Mouse (Mus musculus) heart, postnatal 0 days (tissue): ENCODE measurements around the gene Cyp4f18. TPM values are rescaled to one million over a fixed set of nuclear protein-coding genes. Genes with fewer than 3 reads are reported as not detected.

Experiments
- ATAC-seq: fragments of 200-750 bp; cut with Nextera tagmentation; 2 replicates; pipeline ENCODE4 v1.8.0; 2017; ENCODE audit warnings: low read depth, moderate number of reproducible peaks, moderate library complexity; ENCODE audit not compliant: insufficient read depth
- DNase-seq: peaks from one replicate; pipeline ENCODE4 v3.0.0-alpha.2; 2016; ENCODE audit warnings: low spot score
- H3K27ac ChIP-seq: fragments of 300-500 bp; sonication (generic); 2 replicates; pipeline ENCODE4 v1.5.1; 2014; ENCODE audit warnings: low read depth, mild to moderate bottlenecking
- H3K27me3 ChIP-seq: fragments of 300-500 bp; sonication (generic); 2 replicates; pipeline ENCODE4 v1.6.1; 2014; ENCODE audit warnings: low read length, mixed read lengths; ENCODE audit not compliant: control insufficient read depth, insufficient read depth
- H3K36me3 ChIP-seq: fragments of 300-500 bp; sonication (generic); replicated peaks from 2 replicates; pipeline ENCODE4 v1.6.1; 2014; ENCODE audit warnings: low read length, mixed read lengths; ENCODE audit not compliant: control insufficient read depth, insufficient read depth
- H3K4me1 ChIP-seq: fragments of 300-500 bp; sonication (generic); 2 replicates; pipeline ENCODE4 v1.6.1; 2014; ENCODE audit warnings: antibody characterized with exemption; ENCODE audit not compliant: control insufficient read depth, insufficient read depth
- H3K4me2 ChIP-seq: fragments of 300-500 bp; sonication (generic); 2 replicates; pipeline ENCODE4 v1.6.1; 2014; ENCODE audit warnings: low read depth, mild to moderate bottlenecking, low read length, moderate library complexity
- H3K4me3 ChIP-seq: fragments of 300-500 bp; sonication (generic); 2 replicates; pipeline ENCODE4 v1.5.1; 2014; ENCODE audit warnings: low read depth, low read length
- H3K9ac ChIP-seq: fragments of 300-500 bp; sonication (generic); replicated peaks from 2 replicates; pipeline ENCODE4 v1.6.1; 2014; ENCODE audit warnings: low read depth, low read length, mixed read lengths
- H3K9me3 ChIP-seq: fragments of 300-500 bp; sonication (generic); replicated peaks from 2 replicates; pipeline ENCODE4 v1.6.1; 2016; ENCODE audit warnings: low read length; ENCODE audit not compliant: control insufficient read depth
- CTCF ChIP-seq: IDR thresholded peaks from 2 replicates; pipeline ENCODE4 v1.5.1; 2016; ENCODE audit warnings: antibody characterized with exemption, control low read depth, low read depth
- EP300 ChIP-seq: IDR thresholded peaks from 2 replicates; pipeline ENCODE4 v1.6.1; 2016; ENCODE audit warnings: antibody characterized with exemption, low read depth
- WGBS: fragments of 180-500 bp; shearing (Covaris S2); extraction: QIAGEN DNeasy Blood & Tissue Kit; methylation state at CpG from one replicate; pipeline ENCODE4 v1.1.7; 2014; 5-methylcytosine and 5-hydroxymethylcytosine counted together
- polyA plus RNA-seq: library from polyadenylated mRNA; unstranded; fragments of >200 nt; fragmentation: Nextera tagmentation; extraction: Ambion mirVana; gene quantifications from 2 replicates; pipeline ENCODE4 v1.2.1, GENCODE M21; 2015
- total RNA-seq: library from RNA; depleted of rRNA; stranded (reverse); fragments of >200 nt; gene quantifications from 2 replicates; pipeline ENCODE4 v1.2.3, GENCODE M21; 2014; ENCODE audit warnings: low replicate concordance

The Cyp4f18 gene
- total and polyA plus RNA-seq, 2 experiments from 2014 or later = 1.3 to 2.4 TPM

DNA sequence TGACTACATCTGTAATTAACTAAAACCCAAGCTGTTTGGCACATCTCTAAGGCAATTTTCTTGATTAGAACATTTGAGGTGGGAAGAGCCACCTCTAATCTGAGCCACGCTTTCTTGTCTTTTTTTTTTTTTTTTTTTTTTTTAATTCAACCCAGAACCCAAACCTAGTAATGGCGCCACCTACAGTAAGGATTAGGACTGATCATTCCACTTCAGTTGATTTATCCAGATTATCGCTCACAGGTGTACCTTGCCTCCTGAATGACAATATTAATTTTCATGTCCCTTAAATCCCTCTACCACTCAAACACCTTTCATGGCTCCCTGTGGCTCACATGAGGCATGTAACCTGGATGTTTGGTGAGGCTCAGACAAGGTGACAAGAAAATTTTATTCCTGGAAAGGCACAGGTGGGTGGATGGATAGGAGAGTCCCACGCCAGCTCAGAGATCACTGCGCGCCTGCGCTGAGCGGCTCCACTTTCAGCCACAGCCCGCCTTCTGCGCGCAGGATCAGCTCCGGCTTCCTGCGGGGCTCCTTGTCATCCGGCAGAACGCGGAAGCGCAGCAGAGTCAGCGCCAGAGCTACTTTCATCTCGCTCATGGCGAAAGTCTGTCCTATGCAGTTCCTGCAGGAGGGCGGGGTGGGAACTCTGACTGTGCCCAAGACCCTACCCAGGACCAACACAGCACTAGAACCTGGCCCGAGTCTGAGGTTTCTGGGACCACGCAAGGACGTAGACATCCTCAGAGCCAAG, 21.1 kb downstream of the Cyp4f18 start:
- Histone ChIP-seq H3K36me3 (no peaks in the 10 kb centered on the region), H3K9me3 (no peaks in the 10 kb centered on the region), H3K4me3 (peak overlapping the region; percentile 53), H3K9ac (peak overlapping the region; percentile 51), H3K4me1 (peaks cover 5% of the 10 kb centered on the region), H3K27ac (no peak overlapping the region), H3K27me3 (0 out of 2 replicates have a peak, but pooled peaks cover 2% of the 10 kb centered on the region), H3K4me2 (peak overlapping the region; percentile 81)
- ATAC-seq (peak; percentile 62; the same call in 1 of the 2 replicates), DNase-seq (peak; percentile 16)
- WGBS = 17% methylated on average over 24 of the region's 24 CpGs
- no peak for TF ChIP-seq EP300

- peak; percentile 52 for DNase-seq
- Histone ChIP-seq H3K4me1 (peaks cover 5% of the 10 kb centered on the region), H3K9ac (no peak overlapping the region), H3K27me3 (no peaks in the 10 kb centered on the region), H3K4me2 (no peak overlapping the region), H3K27ac (no peak overlapping the region), H3K9me3 (no peaks in the 10 kb centered on the region), H3K4me3 (no peak overlapping the region), H3K36me3 (no peaks in the 10 kb centered on the region)
- ATAC-seq = peak; percentile 55
- WGBS = 44% methylated on average over 4 of the region's 4 CpGs
- no peak for TF ChIP-seq EP300
- TF ChIP-seq CTCF = peak; percentile 57
Measured at GRCm38 (mm10) chr8:71984601-71985000, 24.8 kb downstream of the Cyp4f18 start.

GRCm38 (mm10) chr8:71981456-71981855, 28.0 kb downstream of the Cyp4f18 start:
- ATAC-seq (no peak), DNase-seq (no peak)
- no peak overlapping the region for H3K4me2 ChIP-seq
- no peaks in the 10 kb centered on the region for H3K4me1 ChIP-seq
- no peaks in the 10 kb centered on the region for H3K9me3 ChIP-seq
- WGBS = 57% methylated on average over 4 of the region's 4 CpGs
- H3K36me3 ChIP-seq = no peaks in the 10 kb centered on the region
- no peak for TF ChIP-seq CTCF
- TF ChIP-seq EP300 = no peak
- no peak overlapping the region for H3K4me3 ChIP-seq
- H3K27me3 ChIP-seq = no peaks in the 10 kb centered on the region
- no peak overlapping the region for H3K9ac ChIP-seq
- H3K27ac ChIP-seq = no peak overlapping the region

DNA sequence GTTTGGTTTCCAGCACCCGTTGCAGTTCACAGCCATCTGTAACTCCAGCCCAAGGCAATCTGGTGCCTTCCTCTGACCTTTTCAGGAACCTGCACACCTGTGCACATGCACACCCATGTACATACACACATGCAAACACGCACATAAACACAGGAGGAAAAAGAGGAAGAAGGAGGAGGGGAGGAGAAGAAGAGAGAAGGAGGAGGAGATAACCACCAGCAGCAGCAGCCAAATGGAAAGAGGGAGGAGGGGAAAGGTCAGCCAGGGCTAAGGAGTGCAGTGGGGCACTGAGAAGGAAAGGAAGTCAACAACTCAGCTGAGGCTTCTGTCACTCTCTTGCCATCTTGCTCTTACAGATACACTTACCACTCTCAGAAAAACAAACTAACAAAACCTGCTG, 28.4 kb downstream of the Cyp4f18 start:
- no peak overlapping the region for H3K4me2 ChIP-seq
- DNase-seq (no peak), ATAC-seq (no peak)
- no peaks in the 10 kb centered on the region for H3K27me3 ChIP-seq
- no peak overlapping the region for H3K27ac ChIP-seq
- no peak overlapping the region for H3K9ac ChIP-seq
- TF ChIP-seq CTCF (no peak), EP300 (no peak)
- H3K9me3 ChIP-seq = no peaks in the 10 kb centered on the region
- no peak overlapping the region for H3K4me3 ChIP-seq
- H3K4me1 ChIP-seq = no peaks in the 10 kb centered on the region
- 43% methylated on average over 2 of the region's 2 CpGs for WGBS
- no peaks in the 10 kb centered on the region for H3K36me3 ChIP-seq

GRCm38 (mm10) chr8:71974211-71974610, 35.2 kb downstream of the Cyp4f18 start:
- Histone ChIP-seq H3K9ac (no peak overlapping the region), H3K27me3 (no peaks in the 10 kb centered on the region), H3K4me3 (no peak overlapping the region), H3K4me2 (no peak overlapping the region), H3K27ac (no peak overlapping the region), H3K9me3 (no peaks in the 10 kb centered on the region), H3K36me3 (peaks cover 5% of the 10 kb centered on the region), H3K4me1 (no peaks in the 10 kb centered on the region)
- WGBS = 72% methylated on average over 3 of the region's 3 CpGs
- no peak for ATAC-seq
- DNase-seq = no peak
- no peak for TF ChIP-seq CTCF
- TF ChIP-seq EP300 = no peak

GRCm38 (mm10) chr8:71971945-71972344, 37.5 kb downstream of the Cyp4f18 start:
- Histone ChIP-seq H3K27ac (no peak overlapping the region), H3K27me3 (no peaks in the 10 kb centered on the region), H3K4me1 (no peaks in the 10 kb centered on the region), H3K4me2 (no peak overlapping the region), H3K4me3 (no peak overlapping the region), H3K9me3 (no peaks in the 10 kb centered on the region), H3K36me3 (peaks cover 28% of the 10 kb centered on the region), H3K9ac (no peak overlapping the region)
- 53% methylated on average over 1 of the region's 1 CpGs for WGBS
- TF ChIP-seq CTCF (peak; percentile 62), EP300 (no peak)
- no peak for ATAC-seq
- DNase-seq = no peak
